Mouse (Mus musculus) heart, embryonic 12.5 days (tissue): ENCODE measurements around the gene Cfap61. TPM values are rescaled to one million over a fixed set of nuclear protein-coding genes. Genes with fewer than 3 reads are reported as not detected.

Experiments
- ATAC-seq: fragments of 200-750 bp; cut with Nextera tagmentation; 2 replicates; pipeline ENCODE4 v1.8.0; 2017; ENCODE audit warnings: moderate TSS enrichment, moderate library complexity; ENCODE audit not compliant: insufficient number of reproducible peaks, low FRiP score
- H3K27ac ChIP-seq: fragments of 300-500 bp; sonication (generic); 2 replicates; pipeline ENCODE4 v1.5.1; 2016; ENCODE audit warnings: mild to moderate bottlenecking, moderate library complexity; ENCODE audit not compliant: poor library complexity, severe bottlenecking
- H3K27me3 ChIP-seq: fragments of 300-500 bp; sonication (generic); replicated peaks from 2 replicates; pipeline ENCODE4 v1.6.1; 2016; ENCODE audit warnings: mild to moderate bottlenecking, moderate library complexity
- H3K36me3 ChIP-seq: fragments of 300-500 bp; sonication (generic); 2 replicates; pipeline ENCODE4 v1.6.1; 2016; ENCODE audit warnings: mild to moderate bottlenecking, moderate library complexity
- H3K4me1 ChIP-seq: fragments of 300-500 bp; sonication (generic); replicated peaks from 2 replicates; pipeline ENCODE4 v1.6.1; 2016; ENCODE audit warnings: mild to moderate bottlenecking
- H3K4me2 ChIP-seq: fragments of 300-500 bp; sonication (generic); 2 replicates; pipeline ENCODE4 v1.6.1; 2016; ENCODE audit warnings: mild to moderate bottlenecking, moderate library complexity
- H3K4me3 ChIP-seq: fragments of 300-500 bp; sonication (generic); 2 replicates; pipeline ENCODE4 v1.5.1; 2016; ENCODE audit warnings: mild to moderate bottlenecking
- H3K9ac ChIP-seq: fragments of 300-500 bp; sonication (generic); 2 replicates; pipeline ENCODE4 v1.6.1; 2016; ENCODE audit warnings: mild to moderate bottlenecking, moderate library complexity
- H3K9me3 ChIP-seq: fragments of 300-500 bp; sonication (generic); replicated peaks from 2 replicates; pipeline ENCODE4 v1.6.1; 2016; ENCODE audit warnings: mild to moderate bottlenecking, moderate library complexity
- WGBS: fragments of 180-500 bp; shearing (Covaris S2); methylation state at CpG from one replicate; pipeline ENCODE4 v1.1.7; 2016; 5-methylcytosine and 5-hydroxymethylcytosine counted together
- polyA plus RNA-seq: library from polyadenylated mRNA; unstranded; fragments of >200 nt; fragmentation: Nextera tagmentation; extraction: Ambion mirVana; gene quantifications from 2 replicates; pipeline ENCODE4 v1.2.1, GENCODE M21; 2016

Cfap61 gene
- polyA plus RNA-seq, 1 experiment from 2014 or later = 0.59 TPM

DNA sequence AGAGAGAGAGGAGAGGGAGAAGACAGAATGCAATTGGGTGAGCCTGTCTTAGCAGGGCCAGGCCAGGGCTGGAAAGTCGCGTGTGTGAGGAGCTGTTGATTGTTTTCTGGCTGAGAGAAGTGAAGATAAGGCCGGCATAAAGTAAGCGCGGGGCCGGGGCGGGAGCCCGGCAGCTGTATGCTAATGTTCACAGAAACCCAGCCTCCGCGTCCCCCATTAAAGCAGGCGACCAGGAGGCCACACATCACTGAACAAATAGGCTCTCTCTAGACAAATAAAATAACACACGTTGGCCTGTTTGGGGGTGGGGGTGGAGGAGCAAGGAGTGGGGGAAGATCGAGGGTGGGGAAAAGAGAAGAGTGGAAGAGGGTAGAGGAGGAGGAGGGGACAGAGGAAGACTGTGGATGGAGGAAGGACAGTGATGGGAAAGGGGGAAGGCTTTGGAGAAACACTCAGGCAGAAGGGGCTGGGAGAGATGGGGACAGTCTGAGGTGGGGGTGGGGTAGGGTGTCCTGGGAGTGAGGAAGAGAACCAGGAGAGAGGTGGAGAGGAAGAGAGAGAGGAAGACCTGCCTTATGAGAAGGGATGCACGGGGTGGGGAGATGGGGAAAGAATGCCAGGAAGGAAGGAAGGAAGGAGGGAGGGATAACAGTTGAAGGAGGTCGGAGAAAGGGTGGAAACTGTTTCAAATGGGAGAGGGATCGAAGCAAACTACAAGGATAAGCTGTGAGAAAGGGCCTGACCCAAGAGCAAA lies 282.8 kb downstream of the Cfap61 start:
- Histone ChIP-seq H3K27me3 (peaks cover 60% of the 10 kb centered on the region), H3K36me3 (no peaks in the 10 kb centered on the region), H3K4me1 (peaks cover 40% of the 10 kb centered on the region), H3K9ac (no peak overlapping the region; the same call in 1 of the 2 replicates), H3K9me3 (no peaks in the 10 kb centered on the region), H3K4me3 (peak overlapping the region; percentile 44), H3K27ac (no peak overlapping the region), H3K4me2 (peak overlapping the region; percentile 64)
- no peak for ATAC-seq
- WGBS = under 1% methylated on average over 16 of the region's 16 CpGs

DNA sequence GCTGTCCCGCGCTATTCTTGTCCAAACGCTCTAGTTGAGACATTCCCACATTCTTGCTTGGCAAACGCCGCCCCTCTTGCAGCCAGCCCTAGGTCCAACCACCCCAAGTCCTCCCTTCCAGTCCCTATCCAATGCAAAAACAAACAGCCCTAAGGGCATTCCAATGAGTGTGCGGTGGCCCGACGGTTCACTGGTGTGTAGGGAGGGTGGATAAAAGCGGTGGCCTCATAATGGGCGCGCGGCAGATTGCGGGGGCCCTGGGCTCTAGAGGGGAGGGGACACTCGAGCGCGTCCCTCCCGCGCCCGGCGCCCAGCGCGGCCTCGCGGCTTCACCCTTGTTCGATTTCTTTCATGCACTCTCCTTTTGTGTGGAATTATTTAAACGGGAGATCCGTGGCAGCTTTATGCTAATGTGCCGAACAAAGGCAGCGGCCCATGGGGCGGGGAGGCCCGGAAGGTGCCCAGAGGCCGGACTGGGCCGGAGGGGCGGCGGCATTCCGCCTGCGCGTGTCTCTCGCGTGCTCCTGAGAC lies 283.6 kb downstream of the Cfap61 start:
- Histone ChIP-seq H3K4me2 (peak overlapping the region; percentile 64), H3K9ac (peak overlapping the region; percentile 0; the same call in 1 of the 2 replicates), H3K27ac (no peak overlapping the region), H3K4me1 (peaks cover 48% of the 10 kb centered on the region), H3K27me3 (peaks cover 68% of the 10 kb centered on the region), H3K9me3 (no peaks in the 10 kb centered on the region), H3K36me3 (no peaks in the 10 kb centered on the region), H3K4me3 (peak overlapping the region; percentile 44)
- no peak for ATAC-seq
- 1% methylated on average over 40 of the region's 40 CpGs for WGBS

- no peaks in the 10 kb centered on the region for H3K9me3 ChIP-seq
- H3K4me1 ChIP-seq = peaks cover 52% of the 10 kb centered on the region
- H3K9ac ChIP-seq = no peak overlapping the region
- H3K36me3 ChIP-seq = no peaks in the 10 kb centered on the region
- H3K4me2 ChIP-seq = peak overlapping the region; percentile 64; the same call in 1 of the 2 replicates
- peak overlapping the region; percentile 44; the same call in 1 of the 2 replicates for H3K4me3 ChIP-seq
- ATAC-seq = no peak
- no peak overlapping the region for H3K27ac ChIP-seq
- peaks cover 76% of the 10 kb centered on the region for H3K27me3 ChIP-seq
- 5% methylated on average over 19 of the region's 19 CpGs for WGBS
Measured at GRCm38 (mm10) chr2:146218881-146219535, 284.4 kb downstream of the Cfap61 start.

DNA sequence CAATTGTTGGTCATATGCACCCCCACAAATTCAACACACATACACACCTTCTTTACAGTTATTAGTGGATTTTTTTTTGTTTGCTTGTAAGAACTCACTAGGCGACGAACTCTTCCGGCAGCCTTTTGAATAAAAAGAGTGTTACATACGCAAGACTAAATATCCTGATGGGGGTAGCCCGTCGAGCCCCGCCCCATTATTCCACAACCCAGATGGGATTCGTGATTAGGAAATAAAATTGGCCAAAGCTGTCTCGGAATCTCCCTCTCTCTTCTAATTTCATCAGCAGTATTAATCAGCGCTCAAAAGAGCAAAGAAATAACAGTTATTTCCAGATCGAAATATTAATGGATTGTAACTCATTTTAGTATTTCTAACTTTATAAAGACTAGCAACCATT lies 285.2 kb downstream of the Cfap61 start:
- peaks cover 47% of the 10 kb centered on the region for H3K4me1 ChIP-seq
- H3K4me3 ChIP-seq = no peak overlapping the region
- H3K27ac ChIP-seq = no peak overlapping the region
- WGBS = 17% methylated on average over 11 of the region's 11 CpGs
- H3K9ac ChIP-seq = no peak overlapping the region
- H3K36me3 ChIP-seq = no peaks in the 10 kb centered on the region
- ATAC-seq = no peak
- H3K9me3 ChIP-seq = no peaks in the 10 kb centered on the region
- no peak overlapping the region for H3K4me2 ChIP-seq
- H3K27me3 ChIP-seq = peaks cover 79% of the 10 kb centered on the region

DNA sequence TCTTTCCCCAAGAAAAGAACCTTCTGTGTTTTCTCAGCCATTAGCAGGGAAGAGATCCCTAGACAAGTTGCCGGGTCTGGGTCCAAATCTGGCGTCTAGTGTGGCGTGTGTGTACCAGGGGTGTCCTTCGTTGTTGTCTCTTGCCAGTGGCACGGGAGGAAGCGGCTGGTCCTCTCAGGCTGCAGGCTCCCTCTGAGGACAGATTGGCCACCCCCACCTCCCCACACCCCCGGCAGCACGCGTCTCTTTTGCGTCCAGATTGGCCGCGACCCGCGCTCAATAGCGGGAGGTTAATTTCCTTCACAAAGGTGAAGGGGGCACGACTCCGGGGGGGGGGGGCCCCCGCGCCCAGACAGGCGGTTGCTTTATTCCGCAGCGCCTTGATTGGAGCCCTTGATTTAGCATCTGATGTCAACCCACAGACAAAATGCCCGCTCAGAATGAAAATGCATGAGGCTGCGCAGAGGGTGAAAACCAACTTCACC lies 286.0 kb downstream of the Cfap61 start:
- H3K4me2 ChIP-seq = peak overlapping the region; percentile 97
- no peak for ATAC-seq
- H3K27me3 ChIP-seq = peaks cover 83% of the 10 kb centered on the region
- no peak overlapping the region for H3K27ac ChIP-seq
- H3K9me3 ChIP-seq = no peaks in the 10 kb centered on the region
- WGBS = under 1% methylated on average over 24 of the region's 24 CpGs
- H3K4me3 ChIP-seq = peak overlapping the region; percentile 56
- H3K36me3 ChIP-seq = no peaks in the 10 kb centered on the region
- no peak overlapping the region for H3K9ac ChIP-seq
- H3K4me1 ChIP-seq = peaks cover 46% of the 10 kb centered on the region

GRCm38 (mm10) chr2:146221076-146221928 lies 286.7 kb downstream of the Cfap61 start, which contains the start of gene Insm1:
Gene Insm1, plus strand, starts transcription at chr2:146221921.
- Histone ChIP-seq H3K4me3 (peak within 1 kb of the TSS; percentile 56), H3K36me3 (no peaks in the 10 kb centered on the region), H3K27ac (no peak within 1 kb of the TSS), H3K9me3 (no peaks in the 10 kb centered on the region), H3K4me2 (peak within 1 kb of the TSS; percentile 97), H3K9ac (peak within 1 kb of the TSS; percentile 35), H3K4me1 (peaks cover 46% of the 10 kb centered on the region), H3K27me3 (peaks cover 83% of the 10 kb centered on the region)
- WGBS = under 1% methylated on average over 79 of the region's 86 CpGs
- peak; percentile 40; the same call in 1 of the 2 replicates for ATAC-seq

- Histone ChIP-seq H3K4me3 (peak overlapping the region; percentile 56), H3K27ac (no peak overlapping the region), H3K4me2 (peak overlapping the region; percentile 97), H3K4me1 (peaks cover 46% of the 10 kb centered on the region), H3K9me3 (no peaks in the 10 kb centered on the region), H3K36me3 (no peaks in the 10 kb centered on the region), H3K9ac (0 out of 2 replicates have a peak overlapping the region, but pooled peaks have one; percentile 35), H3K27me3 (peaks cover 83% of the 10 kb centered on the region)
- ATAC-seq = peak; percentile 27
- under 1% methylated on average over 43 of the region's 44 CpGs for WGBS
Measured at GRCm38 (mm10) chr2:146221929-146222278, 287.3 kb downstream of the Cfap61 start.

DNA sequence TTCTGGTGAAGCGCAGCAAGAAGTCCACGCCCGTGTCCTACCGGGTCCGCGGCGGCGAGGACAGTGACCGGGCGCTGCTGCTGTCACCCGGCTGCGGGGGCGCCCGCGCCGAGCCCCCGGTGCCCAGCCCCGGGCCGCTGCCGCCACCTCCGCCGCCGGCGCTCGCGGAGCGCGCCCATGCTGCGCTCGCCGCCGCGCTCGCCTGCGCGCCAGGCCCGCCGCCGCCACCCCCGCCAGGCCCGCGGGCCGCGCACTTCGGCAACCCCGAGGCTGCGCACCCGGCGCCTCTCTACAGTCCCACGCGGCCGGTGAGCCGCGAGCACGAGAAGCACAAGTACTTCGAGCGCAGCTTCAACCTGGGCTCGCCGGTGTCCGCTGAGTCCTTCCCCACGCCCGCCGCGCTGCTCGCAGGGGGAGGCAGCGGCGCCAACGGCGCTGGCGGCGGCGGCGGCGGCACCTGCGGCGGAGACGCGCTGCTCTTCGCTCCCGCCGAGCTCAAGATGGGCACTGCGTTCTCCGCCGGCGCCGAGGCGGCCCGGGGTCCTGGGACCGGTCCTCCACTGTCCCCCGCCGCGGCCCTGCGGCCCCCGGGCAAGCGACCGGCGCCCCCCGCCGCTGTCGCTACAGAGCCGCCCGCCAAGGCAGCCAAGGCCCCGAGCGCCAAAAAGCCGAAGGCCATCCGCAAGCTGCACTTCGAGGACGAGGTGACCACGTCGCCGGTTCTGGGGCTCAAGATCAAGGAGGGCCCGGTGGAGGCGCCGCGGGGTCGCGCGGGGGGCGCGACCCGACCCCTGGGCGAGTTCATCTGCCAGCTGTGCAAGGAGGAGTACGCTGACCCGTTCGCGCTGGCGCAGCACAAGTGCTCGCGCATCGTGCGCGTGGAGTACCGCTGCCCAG lies 287.9 kb downstream of the Cfap61 start:
- Histone ChIP-seq H3K27ac (no peak overlapping the region), H3K4me3 (peak overlapping the region; percentile 56), H3K9ac (peak overlapping the region; percentile 35), H3K4me2 (peak overlapping the region; percentile 97), H3K36me3 (no peaks in the 10 kb centered on the region), H3K4me1 (peaks cover 42% of the 10 kb centered on the region), H3K9me3 (no peaks in the 10 kb centered on the region), H3K27me3 (peaks cover 84% of the 10 kb centered on the region)
- 2% methylated on average over 131 of the region's 133 CpGs for WGBS
- 0 out of 2 replicates have a peak, but pooled peaks have one; percentile 6 for ATAC-seq

DNA sequence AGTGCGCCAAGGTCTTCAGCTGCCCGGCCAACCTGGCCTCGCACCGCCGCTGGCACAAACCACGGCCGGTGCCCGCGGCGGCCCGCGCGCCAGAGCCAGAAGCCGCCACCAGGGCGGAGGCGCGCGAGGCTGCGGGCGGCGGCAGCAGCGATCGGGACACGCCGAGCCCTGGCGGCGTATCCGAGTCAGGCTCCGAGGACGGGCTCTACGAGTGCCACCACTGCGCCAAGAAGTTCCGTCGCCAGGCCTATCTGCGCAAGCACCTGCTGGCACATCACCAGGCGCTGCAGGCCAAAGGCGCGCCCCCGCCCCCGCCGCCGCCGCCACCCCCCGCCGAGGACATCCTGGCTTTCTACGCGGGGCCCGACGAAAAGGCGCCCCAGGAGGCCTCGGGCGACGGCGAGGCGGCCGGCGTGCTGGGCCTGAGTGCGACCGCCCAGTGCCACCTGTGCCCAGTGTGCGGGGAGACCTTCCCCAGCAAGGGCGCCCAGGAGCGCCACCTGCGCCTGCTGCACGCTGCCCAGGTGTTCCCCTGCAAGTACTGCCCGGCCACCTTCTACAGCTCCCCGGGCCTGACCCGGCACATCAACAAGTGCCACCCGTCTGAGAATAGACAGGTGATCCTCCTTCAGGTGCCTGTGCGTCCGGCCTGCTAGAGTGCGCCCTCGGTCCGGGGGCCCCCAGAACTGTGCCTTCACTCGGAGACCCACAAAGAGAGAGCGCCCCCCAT lies 288.8 kb downstream of the Cfap61 start:
- peak overlapping the region; percentile 97 for H3K4me2 ChIP-seq
- ATAC-seq = no peak
- H3K9ac ChIP-seq = no peak overlapping the region
- peaks cover 34% of the 10 kb centered on the region for H3K4me1 ChIP-seq
- no peaks in the 10 kb centered on the region for H3K9me3 ChIP-seq
- no peak overlapping the region for H3K27ac ChIP-seq
- peaks cover 83% of the 10 kb centered on the region for H3K27me3 ChIP-seq
- H3K36me3 ChIP-seq = no peaks in the 10 kb centered on the region
- H3K4me3 ChIP-seq = peak overlapping the region; percentile 56
- WGBS = 1% methylated on average over 74 of the region's 75 CpGs
